Mouse (Mus musculus) A20 (cell line): ENCODE measurements around the gene Baz1b.
A peak's percentile ranks its signal among the peaks of the same experiment; 100 is the strongest.

Source experiments
- DNase-seq: peaks from one replicate; pipeline ENCODE4 v3.0.0-alpha.2; 2011; ENCODE audit warnings: low read depth, low spot score

The Baz1b gene

DNA sequence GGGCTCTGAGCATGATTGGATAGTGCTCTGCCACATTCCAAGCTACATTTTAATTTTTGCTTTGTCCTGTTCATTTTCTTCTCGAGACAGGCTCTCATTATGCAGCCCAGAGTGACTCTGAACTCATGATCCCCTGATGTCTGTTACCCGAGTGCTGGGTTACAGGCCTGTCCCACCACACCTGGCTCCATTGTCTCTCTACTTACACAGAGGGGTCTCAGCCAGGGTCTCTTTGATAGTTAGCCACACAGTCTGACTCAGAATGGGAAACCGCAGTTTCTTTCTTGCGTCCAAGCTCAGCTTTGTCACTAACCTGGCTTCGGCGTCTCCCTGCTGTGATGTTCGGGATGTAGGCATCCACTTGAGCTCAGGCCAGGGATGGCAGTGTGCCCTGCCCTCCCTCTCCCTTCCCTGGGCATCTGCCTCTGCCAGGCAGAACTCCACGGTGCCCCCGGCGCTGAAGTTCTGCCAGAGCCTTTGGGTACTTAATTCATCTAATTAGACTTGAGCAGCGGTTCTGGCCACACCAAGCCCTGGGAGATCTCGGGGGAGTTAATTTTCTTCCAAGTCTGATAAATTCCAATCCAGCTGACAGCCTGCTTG, 84.6 kb downstream of the Baz1b start:
- no peak for DNase-seq

DNA sequence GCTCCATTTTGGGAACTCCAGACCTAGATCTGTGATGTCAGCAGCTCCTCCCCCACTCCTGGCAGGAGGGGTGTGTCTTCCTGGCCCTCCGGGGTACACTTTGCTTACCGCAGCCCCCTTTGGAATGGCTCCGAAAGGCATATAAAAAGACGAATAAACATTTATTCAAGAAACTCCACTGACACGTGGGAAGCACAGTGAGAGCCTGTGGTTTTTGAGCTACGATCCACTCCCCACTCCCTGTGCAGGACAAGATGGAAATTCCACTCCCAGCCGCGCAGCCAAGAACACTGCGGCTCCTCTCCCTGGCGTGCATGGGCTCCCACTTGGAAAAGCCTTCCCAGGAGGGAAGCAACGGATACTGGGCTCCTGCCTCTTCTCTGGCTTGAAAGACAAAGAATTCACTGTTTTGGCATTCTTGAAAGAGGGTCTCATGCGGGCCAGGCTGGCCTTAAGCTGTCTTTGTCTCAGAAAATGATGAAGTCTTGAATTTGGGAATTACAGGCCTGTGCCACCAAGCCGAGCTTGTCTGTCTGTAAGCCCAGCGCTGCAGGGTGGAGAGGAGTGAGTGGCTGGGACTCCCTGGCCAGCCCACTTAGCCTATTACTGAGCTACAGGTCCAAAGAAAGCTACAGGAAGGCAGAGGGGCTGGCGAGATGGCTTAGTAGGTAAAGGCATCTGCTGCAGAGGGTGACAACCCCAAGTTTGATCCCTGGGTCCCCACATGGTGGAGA, 87.8 kb downstream of the Baz1b start:
- no peak for DNase-seq

DNA sequence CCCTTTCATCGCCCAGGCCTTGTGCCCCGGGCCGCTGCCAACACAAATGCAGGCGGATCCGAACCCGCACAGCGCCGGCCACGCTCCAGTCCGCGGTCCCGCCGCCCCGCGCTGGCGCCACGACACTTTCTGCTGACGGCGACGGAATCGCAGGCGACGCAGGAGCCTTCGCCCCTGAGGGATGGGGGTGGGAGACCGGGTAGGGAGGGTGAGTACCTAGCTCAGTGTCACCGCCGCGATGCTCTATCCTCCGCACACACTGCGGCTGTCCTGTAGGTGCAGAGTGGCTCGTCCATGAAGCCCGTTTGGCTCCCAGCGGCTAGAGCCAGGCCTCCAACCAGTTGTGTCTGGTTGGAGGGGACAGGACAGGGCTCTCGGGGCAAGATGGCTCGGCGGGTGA, 89.5 kb downstream of the Baz1b start:
- no peak for DNase-seq

DNA sequence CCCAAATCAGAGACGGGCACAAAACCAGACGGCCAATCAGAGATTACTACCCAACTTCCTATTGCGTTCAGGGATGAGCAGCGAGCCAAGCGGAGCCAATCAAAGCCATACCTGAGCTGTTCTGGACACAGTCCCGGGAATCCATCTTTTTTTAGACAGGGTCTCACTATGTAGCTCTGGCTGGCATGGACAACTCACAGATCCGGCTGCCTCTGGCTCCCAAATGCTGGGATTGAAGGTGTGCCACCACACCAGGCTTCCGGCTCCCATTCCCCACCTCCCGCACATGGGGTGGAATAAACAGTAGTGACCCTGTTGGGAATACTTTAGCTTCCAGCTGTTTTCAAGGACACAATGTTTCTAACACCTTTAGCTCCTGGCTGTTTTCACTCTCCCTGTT, 93.2 kb downstream of the Baz1b start:
- no peak for DNase-seq

DNA sequence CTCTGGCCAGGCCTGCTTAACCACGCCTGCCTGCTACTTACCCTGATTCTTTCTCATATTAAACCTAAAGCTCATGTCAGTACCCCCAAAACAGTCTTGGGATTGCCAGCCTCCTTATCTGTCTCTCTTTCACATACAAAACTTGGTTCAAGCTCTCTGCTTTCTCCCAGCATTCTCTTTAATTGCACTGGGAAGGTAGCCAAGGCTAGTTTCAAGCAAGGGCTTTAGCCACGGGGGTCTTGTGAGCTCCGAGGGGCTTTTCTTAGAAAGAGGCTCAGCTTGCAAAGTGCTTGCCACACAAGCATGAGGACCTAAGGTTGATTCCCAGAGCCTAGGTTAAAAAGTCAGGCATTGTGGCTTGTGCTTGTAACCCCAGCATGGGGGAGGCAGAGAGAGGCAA, 98.1 kb downstream of the Baz1b start:
- no peak for DNase-seq

DNA sequence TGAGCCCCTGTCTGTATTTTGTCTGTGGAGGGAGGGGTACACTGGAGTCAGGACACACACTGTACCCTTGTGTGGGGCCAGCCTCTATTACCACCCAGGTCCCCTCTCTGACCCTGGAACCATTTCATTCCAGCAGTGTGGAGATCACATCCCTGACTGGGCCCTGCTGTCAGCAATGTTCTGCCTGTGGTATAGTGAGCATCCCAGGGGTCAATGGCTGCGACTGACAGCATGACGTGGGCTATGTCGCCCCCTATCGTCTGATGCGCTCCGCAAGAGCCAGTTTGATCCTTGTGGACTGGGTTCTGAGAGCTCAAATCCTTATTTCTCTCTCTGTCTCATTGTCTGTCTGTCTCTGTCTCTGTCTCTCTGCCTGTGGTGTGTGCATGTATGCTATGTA, 99.1 kb downstream of the Baz1b start:
- peak; percentile 63 for DNase-seq

DNA sequence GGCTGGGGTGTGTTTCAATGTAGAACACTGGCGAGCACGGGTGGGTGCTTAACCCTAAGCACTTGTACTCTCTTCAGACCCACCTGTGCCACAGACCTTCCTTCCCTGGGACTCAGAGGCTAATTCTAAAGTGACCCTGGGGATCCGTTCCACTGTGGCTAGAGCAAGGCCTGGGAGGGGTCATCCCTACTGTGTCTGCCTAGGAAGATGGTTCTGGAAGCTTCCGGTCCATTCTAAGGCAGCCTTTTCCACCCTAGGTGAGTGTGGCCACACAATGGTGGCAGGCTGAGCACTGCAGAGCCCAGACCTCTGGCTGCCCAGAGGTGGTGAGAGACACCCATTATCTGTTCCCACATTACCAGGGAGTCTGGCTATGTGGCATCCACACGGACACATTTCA, 99.9 kb downstream of the Baz1b start:
- DNase-seq, result no peak

DNA sequence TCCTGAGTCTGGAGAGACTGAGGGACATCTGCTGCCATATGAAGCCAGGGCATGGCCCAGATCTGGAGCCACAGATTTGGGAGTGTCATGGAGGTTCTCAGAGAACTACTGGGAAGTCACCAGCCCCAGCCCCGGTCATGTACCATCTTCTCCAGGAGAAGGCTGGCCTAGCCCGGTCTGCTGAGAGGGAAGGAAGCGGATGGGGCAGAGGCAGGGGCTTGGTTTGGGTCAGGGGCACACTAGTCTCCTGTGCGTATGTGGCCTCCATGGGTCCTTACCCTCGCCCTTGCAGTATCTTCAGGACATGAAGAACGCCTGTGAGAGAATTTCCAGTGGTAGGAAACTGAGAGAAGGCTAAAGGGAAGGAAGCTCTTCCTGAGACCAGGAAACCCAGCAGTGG, 103.6 kb downstream of the Baz1b start:
- DNase-seq, result no peak

DNA sequence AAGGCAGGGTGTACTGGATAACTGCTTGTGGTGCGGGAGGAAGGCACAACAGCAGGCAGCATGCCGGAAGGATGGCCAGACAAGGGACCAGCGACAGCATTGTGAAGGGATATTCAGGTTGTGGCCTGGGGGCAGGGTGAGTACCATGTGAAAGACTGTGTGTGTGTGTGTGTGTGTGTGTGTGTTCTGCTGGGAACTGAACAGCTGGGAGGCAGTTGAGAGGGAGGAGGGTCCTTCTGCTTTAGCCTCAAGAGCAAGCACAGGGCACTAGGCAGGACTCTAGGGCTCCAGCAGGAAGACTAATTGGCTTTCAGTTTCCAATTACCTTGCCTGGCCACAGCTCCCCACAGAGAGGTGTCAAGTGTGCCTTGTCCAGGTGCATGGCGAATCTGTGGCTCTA, 104.1 kb downstream of the Baz1b start:
- no peak for DNase-seq

DNA sequence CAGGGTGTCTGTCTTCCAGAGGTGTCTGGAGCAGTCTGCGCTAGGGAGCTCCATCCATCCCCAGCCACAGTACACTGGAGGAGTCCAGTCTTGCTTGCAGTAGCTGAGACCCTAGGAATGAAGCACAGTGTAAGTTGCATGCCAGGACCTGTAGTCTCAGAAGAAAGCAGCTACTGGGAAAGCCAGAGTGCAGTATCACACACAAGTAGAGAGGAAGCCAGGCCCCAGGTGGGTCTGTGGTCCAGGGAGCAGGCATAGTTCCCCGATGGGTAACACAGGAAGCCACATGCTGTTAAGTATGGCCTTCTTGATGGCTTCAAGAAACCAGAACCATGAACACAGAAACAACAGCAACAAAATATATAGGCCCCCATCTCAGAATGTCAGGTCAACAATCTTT, 104.9 kb downstream of the Baz1b start:
- DNase-seq, result no peak
